Mouse (Mus musculus) lung, embryonic 16.5 days (tissue): ENCODE results near the gene Btbd35f5. TPM values are rescaled to one million over a fixed set of nuclear protein-coding genes. Genes with fewer than 3 reads are reported as not detected.
"Not testable (repeated sequence)": the region's sequence is repeated elsewhere in the genome, so short reads cannot be mapped to it uniquely, and the experiment has no call there.

ENCODE experiments used
- ATAC-seq: fragments of 200-750 bp; cut with Nextera tagmentation; 2 replicates; pipeline ENCODE4 v1.8.0; 2017; ENCODE audit warnings: low read depth, mild to moderate bottlenecking, moderate library complexity
- H3K27ac ChIP-seq: fragments of 300-500 bp; sonication (generic); 2 replicates; pipeline ENCODE4 v1.5.1; 2014; ENCODE audit warnings: mild to moderate bottlenecking, control low read depth, low read length
- H3K27me3 ChIP-seq: fragments of 300-500 bp; sonication (generic); 2 replicates; pipeline ENCODE4 v1.6.1; 2014; ENCODE audit warnings: low read depth, low read length, mixed read lengths; ENCODE audit not compliant: control insufficient read depth, insufficient read depth
- H3K36me3 ChIP-seq: fragments of 300-500 bp; sonication (generic); 2 replicates; pipeline ENCODE4 v1.6.1; 2014; ENCODE audit warnings: low read length; ENCODE audit not compliant: control insufficient read depth, insufficient read depth
- H3K4me1 ChIP-seq: fragments of 300-500 bp; sonication (generic); replicated peaks from 2 replicates; pipeline ENCODE4 v1.6.1; 2014; ENCODE audit warnings: low read length, mixed read lengths; ENCODE audit not compliant: control insufficient read depth, insufficient read depth
- H3K4me2 ChIP-seq: fragments of 300-500 bp; sonication (generic); 2 replicates; pipeline ENCODE4 v1.6.1; 2014; ENCODE audit warnings: low read depth, low read length, control low read depth
- H3K4me3 ChIP-seq: fragments of 300-500 bp; sonication (generic); 2 replicates; pipeline ENCODE4 v1.5.1; 2014; ENCODE audit warnings: mild to moderate bottlenecking, low read length, control low read depth
- H3K9ac ChIP-seq: fragments of 300-500 bp; sonication (generic); 2 replicates; pipeline ENCODE4 v1.6.1; 2014; ENCODE audit warnings: low read length, control low read depth
- H3K9me3 ChIP-seq: fragments of 300-500 bp; sonication (generic); 2 replicates; pipeline ENCODE4 v1.6.1; 2016; ENCODE audit warnings: low read length; ENCODE audit not compliant: control insufficient read depth
- WGBS: fragments of 180-500 bp; shearing (Covaris S2); extraction: QIAGEN DNeasy Blood & Tissue Kit; methylation state at CpG from one replicate; pipeline ENCODE4 v1.1.7; 2014; 5-methylcytosine and 5-hydroxymethylcytosine counted together
- polyA plus RNA-seq: library from polyadenylated mRNA; unstranded; fragments of >200 nt; fragmentation: Nextera tagmentation; extraction: Ambion mirVana; gene quantifications from 2 replicates; pipeline ENCODE4 v1.2.1, GENCODE M21; 2015

Gene Btbd35f5
- not detected in 2 replicates for polyA plus RNA-seq

DNA sequence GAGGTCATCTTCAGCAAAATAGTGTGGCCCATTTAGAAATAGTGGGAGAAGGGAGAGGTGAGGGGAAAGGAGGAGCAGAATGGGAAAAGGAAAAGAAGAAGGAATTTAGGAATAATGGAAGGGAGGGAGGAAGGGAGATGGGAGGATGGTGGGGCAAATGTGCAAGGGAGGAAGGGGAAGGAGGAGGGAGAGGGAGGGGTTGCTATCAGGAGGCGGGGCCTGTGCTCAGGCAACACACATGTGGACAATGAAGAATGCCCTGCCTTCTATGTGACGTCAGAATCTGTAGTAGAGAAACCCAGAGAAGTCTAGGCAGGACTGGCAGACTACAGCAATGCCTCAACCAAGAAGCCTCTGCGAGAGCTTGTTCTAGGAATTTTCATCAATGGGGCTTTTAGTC is at the start of gene Btbd35f5:
Btbd35f5 (plus strand) TSS at position 301 of the 400 bp plus-strand sequence.
- H3K4me2 ChIP-seq, ATAC-seq, H3K9ac ChIP-seq, H3K9me3 ChIP-seq, H3K4me3 ChIP-seq, H3K4me1 ChIP-seq, H3K36me3 ChIP-seq, H3K27me3 ChIP-seq, H3K27ac ChIP-seq: not testable (repeated sequence)
- WGBS = no CpG with 5 or more reads among the region's 3 CpGs

DNA sequence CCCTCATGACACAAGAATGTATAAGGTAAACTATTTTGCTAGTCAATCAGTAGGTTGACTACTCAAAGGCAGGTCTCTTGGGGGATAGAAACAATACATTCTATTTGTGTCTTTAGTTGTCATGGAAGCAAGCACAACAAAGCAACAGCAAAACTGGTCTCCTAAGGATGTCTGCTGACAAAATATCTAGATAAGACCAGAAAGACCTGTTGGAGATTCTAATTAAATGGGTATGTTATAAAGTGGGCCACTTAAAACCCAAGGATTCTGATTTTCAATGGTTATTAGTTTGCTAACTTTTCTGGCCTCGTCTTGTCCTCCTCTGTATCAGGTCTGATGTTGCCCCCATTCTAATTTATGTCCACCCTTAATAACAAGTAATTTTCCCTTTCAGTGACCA is 32.2 kb upstream of the Btbd35f5 start, which contains the start of gene Gm21789:
Gm21789 (plus strand) TSS at position 301 of the 400 bp plus-strand sequence.
- ATAC-seq = not testable (repeated sequence)
- no CpG with 5 or more reads among the region's 1 CpGs for WGBS

More for the DNA sequence above, 32.2 kb upstream of the Btbd35f5 start, which contains the start of gene Gm21789:
- not testable (repeated sequence) for H3K27me3 ChIP-seq, H3K27ac ChIP-seq, H3K9me3 ChIP-seq, H3K4me1 ChIP-seq, H3K9ac ChIP-seq, H3K36me3 ChIP-seq, H3K4me2 ChIP-seq, H3K4me3 ChIP-seq

Other genes starting within 250 kb of the Btbd35f5 start
- not detected in 2 replicates for gene Btbd35f21, start 247.8 kb upstream of the Btbd35f5 start, polyA plus RNA-seq
- not detected in 2 replicates for gene Btbd35f30, start 79.3 kb upstream of the Btbd35f5 start, polyA plus RNA-seq
- not detected in 2 replicates for gene Gm21789, start 32.1 kb upstream of the Btbd35f5 start, polyA plus RNA-seq